Mouse (Mus musculus) kidney, adult 2 months (tissue): Measurements from ENCODE around the gene Yeats2.

Experiments used
- CTCF ChIP-seq: fragments of 200-500 bp; conservative IDR thresholded peaks from 2 replicates; pipeline ENCODE4 v1.5.1; 2011; ENCODE audit warnings: low read depth, mild to moderate bottlenecking, control low read depth, low read length, moderate library complexity, mixed read lengths; ENCODE audit not compliant: insufficient read depth, insufficient read length
- POLR2A ChIP-seq: fragments of 200-500 bp; IDR thresholded peaks from one replicate; pipeline ENCODE4 v1.6.1; 2011; ENCODE audit warnings: low read depth, low read length, control low read depth

DNA sequence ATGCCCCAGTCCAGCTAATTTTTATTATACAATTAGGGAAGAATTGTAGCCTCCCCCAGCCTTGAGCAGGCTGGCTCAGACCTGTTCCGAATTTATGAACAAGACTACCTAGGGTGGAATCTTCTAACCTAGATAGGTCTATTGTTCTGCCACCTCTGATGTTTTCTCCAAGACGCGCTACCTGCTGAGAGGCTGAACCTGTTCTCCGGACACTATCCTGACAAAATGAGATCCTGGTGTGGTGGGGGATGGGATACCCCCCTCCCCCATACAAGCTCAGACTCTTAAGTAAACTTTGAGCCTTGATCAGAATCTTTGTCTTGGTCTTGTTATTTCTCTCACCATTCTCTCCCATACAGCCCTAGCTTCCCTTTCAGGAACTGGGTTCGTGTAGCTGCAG, 117.1 kb downstream of the Yeats2 start:
- TF ChIP-seq CTCF (no peak), POLR2A (no peak)
